Mouse (Mus musculus) inflammation-experienced regulatory T-cells, adult 6 months (primary cell): ENCODE data around the gene Gm8237. TPM values are rescaled to one million over a fixed set of nuclear protein-coding genes. Genes with fewer than 3 reads are reported as not detected.
"Not testable (repeated sequence)": the region's sequence is repeated elsewhere in the genome, so short reads cannot be mapped to it uniquely, and the experiment has no call there.

Experiments
- ATAC-seq: one replicate; pipeline ENCODE4 v1.8.0; 2017
- polyA plus RNA-seq, 3 experiments: library from polyadenylated mRNA; unstranded; fragments of 100-300 nt; shearing (Covaris generic); gene quantifications; one replicate each; pipeline ENCODE4 v1.2.1; 2017

Gene Gm8237
- 1 to 10 TPM; 1.3 to 4.5 (median 1.4) TPM for polyA plus RNA-seq

DNA sequence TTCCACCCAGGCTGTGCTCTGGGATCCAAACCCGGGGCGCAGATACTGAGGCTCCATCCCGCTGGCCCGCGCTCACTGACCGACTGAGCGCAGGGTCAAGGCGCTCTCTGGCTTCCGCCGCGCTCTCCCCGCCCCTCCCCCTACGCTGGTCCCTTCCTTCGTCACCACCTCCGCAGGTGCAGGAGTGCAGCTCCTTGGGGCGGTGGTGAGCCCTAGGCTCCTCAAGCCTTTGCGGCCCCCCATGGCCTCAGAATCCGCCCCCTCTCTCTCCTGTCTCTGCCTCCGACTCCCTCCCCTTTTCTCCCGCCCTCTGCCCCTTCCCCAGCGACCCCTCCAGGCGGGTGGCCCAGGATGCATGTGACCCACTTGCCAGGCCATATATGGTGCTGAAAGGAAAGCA is at the start of gene Gm8237:
Gene Gm8237, minus strand, starts transcription at position 142 of the 400 bp plus-strand sequence.
- not testable (repeated sequence) for ATAC-seq

DNA sequence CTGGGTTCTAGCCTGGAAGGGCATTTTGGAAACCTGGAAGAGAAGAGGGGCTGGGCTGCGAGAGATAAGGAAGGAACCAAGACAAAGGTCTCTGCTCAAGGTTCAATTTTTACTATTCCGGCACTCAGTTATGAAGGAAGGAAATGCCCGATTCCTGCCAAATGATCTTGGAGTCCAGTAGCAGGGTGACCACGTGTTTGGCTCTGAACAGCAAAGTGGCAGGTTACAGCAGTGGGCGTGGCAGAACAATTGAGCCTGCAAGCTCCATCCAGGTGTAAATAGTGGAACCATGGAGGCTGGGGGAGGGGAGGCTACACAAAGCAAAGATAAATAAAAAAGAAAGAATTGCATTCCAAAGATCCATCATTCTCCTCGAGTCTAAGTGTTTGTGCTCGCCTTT is 43.1 kb upstream of the Gm8237 start:
- ATAC-seq = not testable (repeated sequence)

DNA sequence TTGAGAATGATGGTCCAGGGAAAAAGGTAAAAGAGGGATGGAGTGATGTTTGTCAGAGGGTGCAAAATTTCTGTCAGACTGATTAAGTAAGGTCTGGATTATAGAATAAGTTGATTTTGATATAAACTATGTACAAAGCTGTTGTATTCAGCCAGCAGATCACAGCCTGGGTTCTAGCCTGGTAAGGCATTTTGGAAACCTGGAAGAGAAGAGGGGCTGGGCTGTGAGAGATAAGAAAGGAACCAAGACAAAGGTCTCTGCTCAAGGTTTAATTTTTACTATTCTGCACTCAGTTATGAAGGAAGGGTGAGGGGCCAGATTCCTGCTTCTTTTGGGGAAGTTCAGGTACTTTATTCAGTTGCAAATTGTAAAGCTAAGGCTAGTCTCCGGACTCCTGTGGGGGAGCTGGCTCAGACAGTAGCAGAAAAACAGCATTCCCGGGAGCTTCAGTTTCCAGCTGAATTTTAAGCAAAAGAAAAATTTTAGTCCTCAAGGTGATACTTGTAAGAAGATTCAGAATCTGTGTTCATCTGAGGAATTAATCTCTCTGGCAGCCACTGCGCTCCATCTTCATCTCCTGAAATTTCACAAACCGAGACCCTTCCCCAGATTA is 38.3 kb upstream of the Gm8237 start:
- not testable (repeated sequence) for ATAC-seq

DNA sequence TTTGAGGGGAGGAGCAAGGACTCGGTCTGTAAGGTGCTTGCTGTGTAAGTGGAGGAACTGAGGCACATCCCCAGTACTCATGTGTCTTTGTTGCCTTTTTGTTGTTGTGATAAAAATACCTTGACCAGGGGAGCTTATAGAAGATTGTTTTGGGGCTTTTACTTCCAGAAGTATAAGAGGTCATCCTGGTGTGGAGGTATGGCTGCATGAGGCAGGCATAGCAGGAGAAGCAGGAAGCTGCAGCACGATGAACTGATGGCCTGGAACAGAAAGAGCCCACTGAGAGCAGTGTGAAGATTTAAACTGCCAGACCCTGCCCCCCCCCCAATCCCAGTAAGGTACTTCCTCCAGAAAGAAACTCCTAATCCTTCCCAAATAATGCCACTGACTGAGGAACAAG is 33.5 kb upstream of the Gm8237 start:
- not testable (repeated sequence) for ATAC-seq

DNA sequence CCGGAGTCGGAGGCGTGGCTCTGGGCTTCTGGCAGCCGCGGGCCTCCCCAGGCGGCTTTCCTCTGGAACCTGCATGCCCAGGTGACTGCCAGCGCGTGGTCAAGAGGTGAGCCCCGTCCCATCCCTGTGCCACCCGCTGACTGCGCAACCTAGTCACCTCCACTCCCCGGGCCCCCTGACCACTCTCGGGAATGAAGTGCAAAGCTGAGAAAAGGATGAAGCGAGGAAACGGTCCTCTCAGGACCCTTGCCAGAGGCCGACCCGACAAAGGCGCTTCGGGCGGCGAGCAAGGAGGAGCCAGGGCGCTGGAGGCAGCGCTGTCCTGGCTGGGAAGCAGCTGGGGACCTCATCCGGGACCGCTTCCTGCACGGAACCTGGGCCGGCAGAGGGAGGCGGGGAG is 391 bp downstream of the Gm8237 start:
- not testable (repeated sequence) for ATAC-seq

DNA sequence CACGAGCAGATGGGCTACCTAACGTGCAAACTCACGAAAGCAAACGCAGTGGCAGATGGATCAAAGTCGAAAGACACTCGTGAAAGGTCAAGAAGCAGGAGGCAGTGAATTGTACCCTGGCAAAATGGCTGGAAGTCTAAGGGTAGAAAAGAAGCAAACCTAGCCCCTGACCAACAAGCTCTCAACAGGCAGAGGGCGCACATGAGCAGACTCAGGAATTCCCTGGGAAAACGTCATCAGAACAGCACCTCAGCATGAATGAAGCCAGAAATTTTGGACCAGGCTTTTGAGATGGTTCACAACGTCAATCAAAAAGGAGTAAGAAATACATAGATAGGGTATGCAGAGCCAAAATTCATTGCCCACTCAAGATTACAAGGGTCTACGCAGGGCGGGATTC is 1.0 kb downstream of the Gm8237 start:
- not testable (repeated sequence) for ATAC-seq

DNA sequence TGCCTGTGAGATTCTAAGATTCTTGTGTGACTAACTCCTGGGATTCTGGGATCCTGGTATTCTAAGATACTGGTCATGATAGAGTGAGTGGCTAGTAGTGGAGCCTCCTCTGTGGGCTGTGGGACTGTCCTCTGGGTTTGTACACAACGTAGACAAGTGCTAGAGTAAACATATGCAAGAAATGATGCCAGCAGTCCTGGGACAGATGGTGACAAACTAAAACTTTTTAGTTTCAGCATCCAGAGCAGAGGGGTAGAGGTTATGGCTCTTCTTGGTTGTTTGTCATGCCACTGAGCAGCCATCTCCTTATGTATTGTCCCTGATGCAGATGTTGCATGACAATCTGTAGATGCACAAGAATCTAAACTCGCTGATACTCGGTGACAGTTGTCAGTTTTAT is 24.3 kb downstream of the Gm8237 start:
- ATAC-seq = not testable (repeated sequence)

DNA sequence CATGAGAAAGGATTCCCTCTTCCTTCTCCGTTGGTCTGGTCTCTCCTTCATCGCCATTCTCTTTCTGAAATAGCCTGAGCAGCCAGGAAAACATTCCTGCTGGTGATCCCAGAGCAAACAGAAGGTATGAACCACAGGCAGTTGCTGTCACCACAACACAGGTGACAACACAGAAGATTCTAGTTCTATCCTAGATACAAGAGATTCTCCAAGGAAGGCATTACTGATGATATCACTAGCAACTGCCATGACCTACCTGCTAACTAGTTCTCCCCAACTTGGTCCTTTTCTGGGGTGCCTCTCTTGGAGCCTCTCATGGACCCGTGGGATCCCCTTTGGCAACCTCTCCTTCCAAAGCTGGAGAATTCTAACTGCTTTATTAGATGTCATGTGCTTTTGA is 50.0 kb downstream of the Gm8237 start, which contains the start of gene Gm3424:
Gene Gm3424, minus strand, starts transcription at position 101 of the 400 bp plus-strand sequence.
- not testable (repeated sequence) for ATAC-seq

DNA sequence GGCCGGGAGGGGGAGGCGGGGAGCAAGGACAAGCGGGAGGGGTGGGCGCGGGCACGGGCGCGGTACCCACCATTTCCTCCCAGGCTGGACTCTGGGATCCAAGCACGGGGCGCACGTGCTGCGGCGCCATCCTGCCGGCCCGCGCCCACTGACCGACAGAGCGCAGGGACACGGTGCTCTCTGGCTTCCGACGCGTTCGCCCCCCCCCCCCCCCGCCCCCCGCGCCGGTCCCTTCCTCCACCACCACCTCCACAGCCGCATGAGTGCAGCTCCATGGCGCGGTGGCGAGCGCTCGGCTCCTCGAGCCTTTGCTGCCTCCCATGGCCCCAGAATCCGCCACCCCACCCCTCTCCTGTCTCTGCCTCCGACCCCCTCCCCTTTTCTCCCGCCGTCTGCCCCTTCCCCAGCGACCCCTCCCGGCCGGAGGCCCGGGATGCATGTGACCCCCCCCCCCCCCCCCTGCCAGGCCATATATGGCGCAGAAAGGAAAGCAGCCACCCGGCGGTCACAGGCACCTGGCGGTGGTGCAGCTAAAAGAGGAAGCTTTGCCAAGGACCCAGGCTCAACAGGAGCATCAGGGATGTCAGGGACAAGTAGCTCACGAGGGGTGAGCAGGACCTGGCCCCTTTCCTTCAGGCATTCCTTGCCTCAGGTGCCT is 67.4 kb downstream of the Gm8237 start:
- not testable (repeated sequence) for ATAC-seq

Other genes starting within 250 kb of the Gm8237 start
- gene Gm8265, start 247.4 kb downstream of the Gm8237 start, polyA plus RNA-seq = not detected
- not detected for gene Gm9603, start 192.9 kb downstream of the Gm8237 start, polyA plus RNA-seq
- gene Gm3373, start 138.8 kb downstream of the Gm8237 start, polyA plus RNA-seq = 1 to 10 TPM in 2 of 3 experiments, under 1 TPM in 1; 0.93 to 2.7 (median 1.2) TPM
- gene Gm3383, start 72.4 kb downstream of the Gm8237 start, polyA plus RNA-seq = 10 to 100 TPM in 2 of 3 experiments, 1 to 10 TPM in 1; 2.7 to 14.0 (median 10.3) TPM
- gene Gm3424, start 50.1 kb downstream of the Gm8237 start, polyA plus RNA-seq = not detected
- gene Gm3248, start 81.4 kb upstream of the Gm8237 start, polyA plus RNA-seq = 1 to 10 TPM; 2.3 to 5.4 (median 2.7) TPM
- gene Gm3453, start 98.8 kb upstream of the Gm8237 start, polyA plus RNA-seq = not detected
- not detected for gene Gm6337, start 177.9 kb upstream of the Gm8237 start, polyA plus RNA-seq
- gene Gm8206, start 213.6 kb upstream of the Gm8237 start, polyA plus RNA-seq = 1 to 10 TPM; 1.7 to 8.5 (median 4.0) TPM
- 10 to 100 TPM in 2 of 3 experiments, 1 to 10 TPM in 1; 5.3 to 21.4 (median 13.6) TPM for gene Gm3468, start 228.3 kb upstream of the Gm8237 start, polyA plus RNA-seq
- not detected for gene Gm3476, start 245.4 kb upstream of the Gm8237 start, polyA plus RNA-seq